Mouse (Mus musculus): ENCODE measurements around the gene Lsm10.

DNA sequence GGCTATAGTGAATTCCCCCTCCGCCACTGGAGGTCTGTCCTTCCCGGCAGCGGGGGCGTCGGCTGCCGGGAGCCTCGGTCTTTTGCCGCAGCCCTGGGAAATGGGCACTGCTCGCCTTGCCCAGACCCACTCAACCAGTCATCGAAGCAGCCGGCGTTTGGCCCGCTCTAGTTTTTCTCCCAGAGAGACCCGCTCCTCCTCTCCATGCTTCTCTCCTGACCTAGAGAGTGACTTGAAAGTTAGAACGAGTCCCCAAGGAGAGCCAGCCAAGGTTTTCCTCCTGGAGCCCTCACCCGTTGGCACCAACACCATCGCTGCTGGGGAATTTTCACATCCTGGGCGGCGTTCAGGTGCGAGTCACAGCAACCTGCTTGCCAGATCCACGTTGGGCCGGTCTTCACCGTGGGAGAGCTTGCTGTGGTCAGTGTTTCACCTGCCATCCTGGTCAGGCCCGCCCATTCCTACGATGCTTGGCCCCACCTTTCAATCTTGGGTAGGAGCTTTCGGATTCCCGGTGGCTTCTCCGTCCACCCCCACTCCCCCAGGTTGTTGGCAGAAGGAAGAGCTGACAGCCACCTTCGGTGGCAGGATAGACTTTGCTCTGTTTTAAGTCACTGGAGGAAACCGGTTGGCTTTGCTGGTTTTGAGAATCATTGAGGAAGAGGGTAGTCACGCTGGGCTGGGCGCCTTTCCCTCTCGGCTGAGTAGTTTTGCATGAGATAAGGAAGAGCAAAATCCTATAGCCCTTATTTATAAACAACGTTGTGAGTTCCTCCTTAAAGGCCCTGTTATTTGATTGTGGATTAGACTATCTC lies 8.0 kb downstream of the Lsm10 start:
- TF ChIP-seq CTCF (IDR thresholded peaks at IDR 0.05; ENCODE audit: low read depth) = no peak
- TF ChIP-seq EP300 (IDR thresholded peaks at IDR 0.05; ENCODE audit: low read depth) = no peak

Data from liver, postnatal 0 days (tissue).